Mouse (Mus musculus): ENCODE data around the gene Pex5. TPM values are rescaled to one million over a fixed set of nuclear protein-coding genes. Genes with fewer than 3 reads are reported as not detected.

The Pex5 gene
- 10 to 100 TPM; 78.8 to 80.2 TPM for total RNA-seq (2021)
- long read RNA-seq, experiment 1, transcript Pex5-202 (15 exons, 3,073 nt): major isoform, 49 of 101 reads
- long read RNA-seq, experiment 1, transcript Pex5-201 (16 exons, 3,139 nt): minor isoform, 32 of 101 reads
- long read RNA-seq, experiment 1, partial matches to known transcripts: 11 of 101 reads
- long read RNA-seq, experiment 1, other reads (novel, unspliced or antisense): 7 of 101 reads
- long read RNA-seq, experiment 2, transcript Pex5-202 (15 exons, 3,073 nt): major isoform, 45 of 89 reads
- long read RNA-seq, experiment 2, transcript Pex5-201 (16 exons, 3,139 nt): minor isoform, 28 of 89 reads
- long read RNA-seq, experiment 2, partial matches to known transcripts: 8 of 89 reads
- long read RNA-seq, experiment 2, other reads (novel, unspliced or antisense): 7 of 89 reads

DNA sequence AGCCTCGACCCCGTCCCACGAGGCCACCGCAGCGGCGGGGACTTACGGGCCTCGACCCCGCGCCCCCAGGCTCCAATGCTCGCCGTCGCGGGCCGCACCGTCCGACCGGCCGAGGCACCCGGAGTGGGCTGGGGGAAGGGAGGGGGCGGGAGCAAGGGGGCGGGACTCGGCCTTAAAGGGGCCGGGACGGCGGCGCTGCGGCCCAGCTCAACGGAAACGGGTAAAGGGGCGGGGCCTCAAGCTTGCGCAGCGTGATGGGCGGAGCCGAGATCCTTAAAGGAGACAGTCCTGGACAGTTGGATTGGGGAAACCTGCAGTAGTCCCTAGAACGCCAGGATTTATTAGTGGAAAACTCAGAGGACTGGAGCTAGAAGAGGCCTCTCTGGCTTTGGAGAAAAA lies at the start of gene Pex5:
Gene Pex5 (minus strand): TSS at position 141 of the 399 bp plus-strand sequence.
- peak; percentile 96 for DNase-seq (ENCODE audit: low spot score in 2 of 2)
- intact Hi-C loops (cut with DNase I): no loop called here

DNA sequence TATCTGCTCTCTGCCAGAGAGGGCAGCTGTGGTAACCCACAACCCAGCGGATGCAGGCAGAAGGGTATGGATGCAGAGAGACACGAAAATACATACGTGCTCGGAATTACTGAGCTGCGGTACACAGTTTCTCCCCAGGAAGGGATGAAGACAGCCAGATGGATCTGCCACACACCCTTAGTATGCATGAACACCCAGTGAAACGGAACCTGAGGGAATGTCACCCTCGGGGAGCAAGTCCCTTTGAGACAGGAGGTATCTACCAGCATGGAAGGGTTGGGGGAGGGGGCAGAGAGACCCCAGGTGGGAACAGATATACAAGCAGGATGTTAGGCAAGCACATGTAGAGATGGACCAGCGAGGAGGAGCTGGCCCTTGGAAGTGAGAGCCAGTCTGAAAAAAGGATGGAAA lies 49.0 kb upstream of the Pex5 start:
- peak; percentile 19 to 41 for DNase-seq (ENCODE audit: low spot score in 2 of 2)
- intact Hi-C loops (cut with DNase I): no loop called here

DNA sequence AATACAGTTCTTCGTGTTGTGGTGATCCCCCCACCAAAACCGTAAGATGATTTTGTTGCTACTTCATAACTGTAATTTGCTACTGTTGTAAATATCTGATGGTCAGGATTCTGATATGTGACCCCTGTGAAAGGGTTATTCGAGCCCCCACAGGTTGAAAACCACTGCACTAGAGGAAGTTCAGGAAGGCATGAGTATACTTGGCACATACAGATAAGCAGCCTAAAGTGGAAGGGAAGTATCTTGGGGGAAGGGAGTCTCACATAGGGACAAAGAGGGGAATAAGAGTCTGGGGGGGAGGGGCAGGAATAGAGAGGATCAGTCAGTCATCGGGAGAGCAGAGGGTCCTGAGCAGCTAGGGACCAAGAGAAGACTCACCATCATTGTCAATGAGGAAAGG lies 44.5 kb upstream of the Pex5 start:
- DNase-seq (ENCODE audit: low spot score in 2 of 2): no peak
- intact Hi-C loops (cut with DNase I): no loop called here

DNA sequence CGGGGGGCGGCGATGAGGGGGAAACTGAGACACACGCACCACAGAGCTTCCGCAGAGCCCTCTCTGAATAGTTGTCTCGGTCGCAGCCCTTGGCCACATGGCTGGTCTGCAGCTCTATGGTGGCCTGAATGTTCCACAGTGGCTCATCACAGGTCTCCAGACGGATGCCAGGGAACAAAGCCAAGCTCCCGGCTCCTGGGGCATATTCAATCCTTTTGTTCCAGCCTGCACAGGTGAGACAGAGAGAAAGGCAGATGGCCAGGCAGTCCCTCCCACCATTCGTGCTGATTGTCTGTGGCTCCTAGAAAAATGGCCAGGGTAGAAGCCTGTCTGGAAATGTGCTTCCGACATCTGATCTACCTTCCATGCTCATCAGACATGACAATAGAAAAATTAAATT lies 43.6 kb upstream of the Pex5 start:
- intact Hi-C loops (cut with DNase I): no loop called here
- no peak for DNase-seq (ENCODE audit: low spot score in 2 of 2)

DNA sequence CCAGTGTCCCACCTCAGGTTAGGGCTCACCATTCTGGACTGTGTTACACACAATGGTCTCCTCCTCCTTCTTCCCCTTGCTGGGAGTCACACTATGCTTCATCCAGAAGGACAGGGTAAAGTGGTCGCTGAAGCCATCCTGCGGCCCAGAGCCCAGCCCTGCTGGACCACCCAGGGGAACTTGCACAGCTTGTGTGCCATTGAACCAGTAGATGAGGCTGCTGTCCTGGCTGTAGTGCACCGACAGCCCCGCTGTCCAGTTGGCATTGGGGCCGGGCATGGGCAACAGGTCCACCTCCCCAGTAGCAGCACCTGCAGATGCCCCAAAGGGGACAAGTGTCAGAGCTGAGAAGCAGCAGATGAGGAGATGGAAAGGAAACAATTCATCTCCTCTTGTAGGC lies 43.0 kb upstream of the Pex5 start:
- DNase-seq (ENCODE audit: low spot score in 2 of 2): no peak
- intact Hi-C loops (cut with DNase I): no loop called here

DNA sequence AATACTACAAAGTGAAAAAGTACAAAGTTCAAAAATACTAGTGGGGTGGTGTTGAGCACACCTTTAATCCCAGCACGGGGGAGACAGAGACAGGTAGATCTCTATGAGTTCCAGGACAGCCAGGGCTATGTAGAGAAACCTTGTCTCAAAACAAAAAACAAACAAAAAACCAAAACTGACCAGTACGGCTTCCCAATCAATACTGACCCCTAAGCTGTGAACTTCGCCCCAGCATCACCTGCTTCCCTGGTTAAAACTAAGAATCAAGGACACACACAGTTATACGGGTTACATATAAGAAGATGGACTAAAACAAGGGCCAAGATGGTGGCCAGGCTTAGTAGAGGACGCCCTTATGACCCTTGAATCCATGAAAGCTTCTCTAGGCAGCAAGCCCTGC lies 41.4 kb upstream of the Pex5 start:
- DNase-seq (ENCODE audit: low spot score in 2 of 2): no peak
- intact Hi-C loops (cut with DNase I): no loop called here

DNA sequence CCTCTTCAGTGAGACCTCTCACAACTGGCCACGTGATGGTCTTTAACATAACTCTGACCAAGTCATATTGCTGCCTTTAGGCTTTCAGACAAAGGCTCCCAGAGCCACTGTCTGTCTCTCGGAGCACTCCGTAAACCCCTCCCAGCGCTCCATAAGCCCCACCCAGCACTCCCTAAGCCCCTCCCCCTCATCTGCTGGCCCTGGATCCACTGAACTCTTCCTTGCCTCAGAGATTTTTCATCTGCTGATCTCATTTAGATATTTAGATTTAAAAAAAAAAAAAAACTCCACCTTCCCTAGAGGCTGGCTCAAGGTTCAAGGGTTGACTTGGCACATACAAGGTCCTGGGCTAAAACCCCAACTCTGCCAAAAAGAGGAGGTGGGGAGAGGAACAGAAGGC lies 38.9 kb upstream of the Pex5 start:
- intact Hi-C loops (cut with DNase I): no loop called here
- DNase-seq (ENCODE audit: low spot score in 2 of 2): no peak

DNA sequence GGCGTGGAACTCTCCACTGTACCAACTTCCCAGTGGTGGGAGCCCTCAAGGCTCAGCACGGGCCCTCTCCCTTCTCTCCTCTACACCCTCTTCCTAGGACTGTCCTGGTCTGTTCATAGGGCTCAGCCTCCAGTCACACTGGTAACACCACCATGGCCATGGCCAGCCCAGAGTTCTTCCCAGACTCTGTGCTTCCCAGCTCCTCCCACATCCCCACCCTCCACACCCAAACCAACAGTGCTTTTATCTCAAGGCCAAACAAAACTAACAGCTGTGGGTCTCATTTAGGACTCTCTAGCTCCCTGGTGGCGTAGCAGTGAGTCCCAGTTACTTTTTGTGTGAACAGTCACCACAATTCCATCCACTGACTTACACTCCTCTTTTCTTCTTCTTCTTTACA lies 37.1 kb upstream of the Pex5 start:
- DNase-seq (ENCODE audit: low spot score in 2 of 2): no peak
- intact Hi-C loops (cut with DNase I): no loop called here

DNA sequence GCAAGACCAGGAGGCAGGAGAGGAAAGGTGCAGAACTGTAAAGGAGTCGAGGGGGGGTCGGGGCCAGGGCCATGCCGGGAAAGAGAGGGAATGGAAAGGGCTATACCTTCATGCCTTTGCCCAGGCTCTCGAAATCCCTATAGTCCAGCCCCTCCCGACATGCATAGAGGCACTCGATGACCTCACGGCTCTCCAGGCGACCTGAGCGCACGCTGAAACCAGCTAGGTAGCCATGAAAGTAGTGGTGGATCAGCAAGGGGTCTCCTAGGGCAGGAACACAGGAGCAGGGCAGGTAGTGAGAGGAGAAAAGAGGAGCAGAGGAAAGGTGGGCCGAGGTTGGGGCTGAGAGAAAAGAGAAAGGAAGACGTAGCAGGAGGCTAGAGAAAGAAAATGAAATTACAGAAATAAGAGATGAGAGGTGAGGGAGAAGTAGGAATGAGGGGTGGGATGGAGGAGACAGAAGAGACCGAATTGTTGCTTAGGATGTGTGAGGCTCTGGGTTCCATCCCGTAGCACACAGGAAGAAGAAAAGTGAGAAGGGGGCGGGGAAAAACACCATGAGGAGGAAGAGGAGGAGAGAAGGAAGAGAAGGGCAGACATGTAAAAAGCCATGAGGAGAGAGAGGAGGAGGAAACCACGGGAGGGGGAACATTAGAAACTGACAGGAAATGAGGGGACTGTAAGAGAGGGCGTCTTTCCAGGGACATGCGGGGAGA lies 35.0 kb upstream of the Pex5 start:
- intact Hi-C loops (cut with DNase I): no loop called here
- no peak for DNase-seq (ENCODE audit: low spot score in 2 of 2)

DNA sequence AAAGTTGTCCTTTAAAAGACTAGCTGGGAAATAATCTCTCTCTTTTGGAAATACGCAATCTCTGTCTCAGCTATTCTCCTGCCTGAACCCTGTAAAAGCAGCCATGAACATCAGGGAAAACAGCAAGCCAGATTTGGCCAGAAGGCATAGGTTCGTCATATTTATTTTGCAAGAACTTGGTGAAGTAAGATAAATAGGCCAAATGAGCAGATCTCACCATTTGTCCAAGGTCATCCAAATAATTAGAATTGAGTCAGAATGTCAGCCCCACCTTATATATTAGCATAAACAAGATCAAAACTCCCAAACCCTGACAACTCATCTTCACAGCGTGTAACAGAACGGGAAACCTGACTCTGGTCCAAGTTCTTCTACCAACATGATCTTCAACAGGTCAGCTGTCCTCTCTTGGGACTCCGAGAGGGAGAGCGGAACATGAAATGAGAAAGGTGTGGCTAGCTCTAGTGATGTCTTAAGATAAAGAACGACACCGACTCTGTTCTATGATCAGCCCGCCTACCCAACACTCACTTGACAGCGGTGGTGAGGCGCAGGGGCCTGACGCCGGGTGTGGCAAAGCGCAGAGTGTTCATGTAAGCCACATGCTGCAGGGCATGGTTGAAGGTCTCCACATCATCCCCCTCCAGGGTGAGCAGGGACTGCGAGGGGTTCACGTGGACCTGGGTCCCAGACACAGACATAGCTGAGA lies 34.2 kb upstream of the Pex5 start:
- DNase-seq (ENCODE audit: low spot score in 2 of 2): no peak
- intact Hi-C loops (cut with DNase I): no loop called here

DNA sequence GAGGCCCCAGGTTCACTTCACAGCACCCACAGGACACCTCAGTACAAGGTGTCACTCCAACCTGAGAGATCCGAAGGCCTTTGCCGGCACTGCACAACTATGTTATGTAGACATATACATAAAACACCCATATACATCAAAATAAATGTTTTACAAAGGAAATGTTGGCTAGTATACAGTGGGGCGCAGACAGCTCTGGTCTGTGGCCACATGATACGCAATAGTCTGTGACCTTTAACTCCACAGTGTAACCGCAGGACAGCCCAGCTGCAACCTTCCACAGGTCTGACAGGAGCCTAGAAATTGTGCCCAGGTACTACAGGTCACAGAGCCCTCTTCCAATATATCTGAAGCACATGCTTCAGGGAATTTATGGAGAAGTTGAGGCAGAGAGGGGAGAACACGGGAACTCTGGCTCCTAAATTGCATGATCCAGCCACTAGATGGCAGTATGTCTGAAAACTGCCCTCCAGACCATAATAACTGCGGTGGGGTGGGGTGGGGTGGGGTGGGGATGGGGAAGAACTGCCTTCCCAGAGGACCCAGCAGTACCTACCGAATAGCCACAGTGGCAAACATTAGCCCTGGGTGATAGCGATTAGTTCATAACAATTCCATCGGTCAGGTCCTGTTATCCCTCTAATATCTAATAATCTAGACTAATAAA lies 33.5 kb upstream of the Pex5 start:
- intact Hi-C loops (cut with DNase I): no loop called here
- DNase-seq (ENCODE audit: low spot score in 2 of 2): no peak

DNA sequence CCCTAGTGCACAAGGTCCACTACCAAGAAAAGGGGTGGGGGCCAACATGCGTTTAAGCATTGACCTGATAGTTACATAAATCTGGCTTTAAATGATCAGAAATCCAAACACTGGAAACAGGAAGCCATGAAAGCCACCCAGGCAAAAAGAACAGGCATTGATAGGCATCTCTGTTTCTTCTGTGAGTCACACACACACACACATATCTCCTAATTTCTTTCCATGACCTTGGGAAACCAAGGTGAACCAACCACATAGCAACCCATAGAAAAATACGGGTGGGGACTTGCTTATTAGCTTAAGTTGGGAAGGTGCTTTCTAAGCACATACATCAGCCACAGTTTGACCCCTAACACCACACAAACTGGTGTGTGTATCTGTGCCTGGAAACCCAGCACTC lies 32.5 kb upstream of the Pex5 start:
- intact Hi-C loops (cut with DNase I): no loop called here
- no peak for DNase-seq (ENCODE audit: low spot score in 2 of 2)

DNA sequence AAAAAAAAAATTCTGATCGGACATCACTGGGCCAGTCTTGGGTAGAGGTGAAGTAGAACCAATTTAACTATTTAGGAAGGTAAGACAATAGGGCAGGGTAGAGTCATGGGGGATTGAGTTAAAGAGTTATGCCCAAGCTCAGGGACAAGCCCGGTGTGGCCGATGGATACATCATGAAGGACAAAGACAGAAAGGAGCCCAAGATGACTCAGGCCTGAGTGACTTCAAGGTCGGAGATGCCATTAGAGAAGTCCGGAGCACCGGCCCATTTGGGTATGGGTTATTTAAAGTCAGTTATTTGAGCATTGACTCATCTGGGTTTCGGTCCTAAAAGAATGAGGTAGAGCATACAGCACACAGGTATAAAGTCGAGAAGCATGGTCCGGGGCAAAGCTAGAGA lies 31.6 kb upstream of the Pex5 start:
- DNase-seq (ENCODE audit: low spot score in 2 of 2): no peak
- intact Hi-C loops (cut with DNase I): no loop called here

DNA sequence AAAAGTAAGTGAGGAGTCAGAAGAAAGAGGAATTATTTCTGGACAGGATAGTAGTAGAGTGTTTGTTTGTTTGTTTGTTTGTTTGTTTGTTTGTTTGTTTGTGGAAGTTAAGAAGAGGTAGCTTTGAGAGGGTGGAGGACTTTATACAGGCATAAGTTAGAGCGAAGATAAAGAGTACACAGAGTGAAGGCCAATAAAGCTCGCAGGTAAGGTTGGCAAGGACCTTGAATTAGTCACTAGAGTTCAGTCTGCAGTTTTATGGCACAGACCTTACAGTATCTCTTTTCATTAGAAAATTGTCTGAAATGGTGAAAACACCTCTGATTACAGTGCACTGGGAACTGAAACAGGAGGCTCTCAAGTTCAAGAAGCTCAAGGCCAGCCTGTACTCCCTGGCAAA lies 31.2 kb upstream of the Pex5 start:
- intact Hi-C loops (cut with DNase I): no loop called here

DNA sequence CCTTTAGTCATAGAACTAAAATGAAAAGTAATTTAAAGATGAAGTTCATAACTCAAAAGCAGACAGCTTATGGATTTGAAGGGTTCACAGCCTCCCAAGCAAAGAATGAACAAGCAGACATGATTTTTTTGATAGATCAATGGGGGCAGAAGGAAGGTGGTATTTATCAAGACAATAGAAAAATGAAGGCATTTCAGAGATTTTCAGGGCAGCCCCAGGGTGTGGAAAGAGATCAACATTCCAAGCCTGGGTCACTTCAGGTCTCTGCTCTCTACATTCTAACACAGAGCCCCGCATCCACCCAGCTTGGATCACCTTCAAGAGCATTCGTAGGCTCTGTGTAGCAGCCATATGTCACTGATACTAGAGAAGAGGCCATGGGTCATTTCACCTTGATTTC lies 28.5 kb upstream of the Pex5 start:
- intact Hi-C loops (cut with DNase I): no loop called here
- DNase-seq (ENCODE audit: low spot score in 2 of 2): no peak

More for the DNA sequence above, 31.2 kb upstream of the Pex5 start:
- DNase-seq (ENCODE audit: low spot score in 2 of 2): no peak

DNA sequence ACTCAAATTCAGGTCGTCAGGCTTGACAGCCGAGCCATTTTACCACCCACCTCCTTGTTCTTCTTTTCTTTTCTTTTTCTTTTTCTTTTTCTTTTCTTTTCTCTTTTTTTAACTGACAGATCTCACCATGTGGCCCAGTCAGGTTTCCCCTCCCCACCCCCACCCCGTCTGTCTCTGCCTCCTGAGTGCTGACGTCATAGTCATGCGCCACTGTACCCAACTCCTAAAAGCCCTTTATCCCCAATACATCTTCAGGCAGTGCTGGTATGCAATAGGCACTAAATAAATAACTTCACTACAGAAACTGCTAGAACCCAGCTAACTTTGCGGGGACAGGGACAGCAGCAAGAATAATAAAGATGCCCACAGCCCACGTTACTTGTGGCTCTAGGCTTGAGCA lies 21.4 kb upstream of the Pex5 start:
- DNase-seq (ENCODE audit: low spot score in 2 of 2): no peak
- intact Hi-C loops (cut with DNase I): no loop called here

DNA sequence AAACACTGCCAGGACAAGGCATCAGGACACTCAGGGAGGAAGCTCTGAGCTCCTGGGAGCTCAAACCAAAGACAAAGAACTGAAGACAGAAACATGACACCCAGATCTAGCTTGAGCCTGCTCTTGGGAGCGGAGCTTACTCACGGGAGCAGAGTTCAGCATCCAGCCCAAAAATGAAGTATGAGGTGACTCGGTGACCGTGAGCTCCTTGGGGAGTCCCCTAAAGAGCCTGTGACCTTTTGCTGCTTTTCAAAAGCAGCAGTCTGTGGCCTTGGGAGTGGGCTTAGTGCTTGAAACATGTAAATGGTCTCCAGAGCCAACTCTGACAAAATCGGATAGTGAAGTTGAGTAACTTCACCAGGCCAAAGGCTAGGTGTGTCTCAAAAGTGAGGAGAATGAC lies 20.3 kb upstream of the Pex5 start:
- no peak for DNase-seq (ENCODE audit: low spot score in 2 of 2)
- intact Hi-C loops (cut with DNase I): no loop called here

DNA sequence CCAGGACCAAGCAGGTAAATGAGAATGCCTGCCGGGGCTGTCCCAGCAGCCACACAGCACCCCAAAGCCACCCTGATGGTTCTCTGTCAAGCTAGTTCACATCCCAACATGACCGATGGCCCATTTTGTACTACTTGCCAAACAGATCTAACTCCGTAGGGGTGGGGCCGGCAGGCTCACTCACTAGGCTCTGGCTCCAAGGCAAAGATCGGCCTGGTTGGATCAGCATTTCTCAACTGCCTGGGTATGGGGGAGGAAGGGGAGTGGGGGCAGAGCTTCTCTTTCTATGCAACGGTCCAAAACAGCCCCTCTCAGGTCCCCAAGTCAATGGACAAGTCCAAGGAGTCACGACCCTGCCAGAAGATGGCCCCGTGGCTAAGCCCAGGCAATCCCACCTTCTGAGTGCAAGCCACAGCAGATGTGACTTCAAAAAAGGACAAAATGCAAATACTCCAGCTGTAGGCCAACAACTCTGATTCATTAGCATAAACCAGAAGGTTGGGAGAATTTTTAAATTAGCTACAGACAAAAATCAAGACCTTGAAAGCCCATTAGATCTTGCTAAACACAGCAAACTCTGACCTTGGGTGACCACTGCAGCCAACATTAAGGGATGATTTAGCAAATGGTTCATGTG lies 18.9 kb upstream of the Pex5 start:
- DNase-seq (ENCODE audit: low spot score in 2 of 2): no peak
- intact Hi-C loops (cut with DNase I): no loop called here

DNA sequence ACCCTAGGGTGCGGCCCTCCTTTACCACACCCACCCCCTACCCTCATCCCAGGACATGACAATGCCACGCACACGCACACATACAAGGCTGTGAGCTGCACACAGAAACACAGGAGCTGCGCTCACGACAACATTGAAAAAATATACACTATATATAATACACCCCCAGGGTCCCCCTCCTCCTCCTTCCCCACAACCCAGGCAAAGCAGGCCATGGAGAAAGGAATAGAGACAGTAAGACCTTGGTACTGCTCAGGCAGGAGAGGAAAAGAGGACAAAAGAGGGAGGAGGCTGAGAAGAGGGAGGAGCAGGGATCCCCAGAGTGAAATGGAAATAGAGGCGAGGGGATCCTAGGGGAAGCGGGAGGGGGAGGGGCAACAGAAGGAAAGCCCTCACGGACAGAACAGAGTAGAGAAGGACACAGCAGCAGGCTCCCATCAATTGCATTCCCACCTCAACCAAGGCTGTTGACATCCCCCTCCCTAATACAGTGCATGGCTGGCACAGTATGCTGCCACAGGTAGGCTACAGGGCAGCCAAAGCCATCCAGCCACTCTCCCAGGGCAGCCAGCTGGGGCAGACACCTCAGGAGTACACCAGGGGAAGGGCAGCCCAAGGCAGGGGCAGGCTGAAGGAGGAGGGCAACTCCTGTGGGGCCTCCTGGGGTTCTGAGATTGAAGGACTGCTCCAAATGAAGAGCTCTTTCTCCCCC lies 16.1 kb upstream of the Pex5 start:
- intact Hi-C loops (cut with DNase I): no loop called here
- DNase-seq (ENCODE audit: low spot score in 2 of 2): no peak
